ENCODE assay signal across 22 mouse cellular contexts in the genomic region with DNA sequence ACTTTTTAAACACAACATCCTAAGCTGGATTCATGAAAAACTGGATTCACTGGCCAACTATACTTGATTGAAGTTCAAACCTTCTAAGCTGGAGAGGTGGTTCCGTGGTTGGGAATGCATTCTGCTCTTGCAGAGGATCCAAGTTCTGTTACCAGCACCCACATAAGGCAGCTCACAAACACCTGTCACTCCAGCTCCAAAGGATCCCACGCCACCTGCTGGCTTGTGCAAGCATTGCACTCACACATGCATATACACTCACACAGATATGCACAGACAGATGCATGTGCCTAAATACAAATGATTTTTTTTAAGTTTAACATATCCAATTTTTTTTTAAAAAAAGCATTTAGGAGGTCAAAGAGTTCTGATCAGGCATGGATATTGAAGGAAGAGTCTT. TPM values are rescaled to one million over a fixed set of nuclear protein-coding genes. Genes with fewer than 3 reads are reported as not detected.
DNase-seq lines count a peak whose midpoint lies in the region; ATAC-seq and TF ChIP-seq lines count a peak whose summit lies in the region.
"Had no signal": no experiment of that assay in that cellular context is flagged by ENCODE, and none has a peak within 500 bp of the region (broad histone marks: within the 10 kb centered on the region; RNA-seq: fewer than 3 reads in every experiment).

No protein-coding gene starts in this region.

- H3K27me3 ChIP-seq in E14TG2a.4 (ENCODE audit: insufficient read depth, low read length) = no peaks in the 10 kb centered on the region
- H3K27me3 ChIP-seq: forebrain, embryonic 13.5 days; hindbrain, embryonic 15.5 days; lung, embryonic 15.5 days; midbrain, embryonic 12.5 days; neural tube, embryonic 12.5 days had no signal

- H3K36me3 ChIP-seq in E14TG2a.4 (ENCODE audit: insufficient read depth, low read length) = no peaks in the 10 kb centered on the region
- H3K36me3 ChIP-seq: hindbrain, embryonic 15.5 days; lung, embryonic 15.5 days; midbrain, embryonic 12.5 days; neural tube, embryonic 12.5 days had no signal

- no peak overlapping the region for H3K4me3 ChIP-seq in layer of hippocampus, adult 2 months
- no peak overlapping the region for H3K4me3 ChIP-seq in E14TG2a.4 (replicated peaks; ENCODE audit: low read length)
- H3K4me3 ChIP-seq: forebrain, embryonic 13.5 days; hindbrain, embryonic 15.5 days; lung, embryonic 15.5 days; midbrain, embryonic 12.5 days; neural tube, embryonic 12.5 days had no signal

- H3K27ac ChIP-seq in layer of hippocampus, adult 2 months = no peak overlapping the region
- H3K27ac ChIP-seq: forebrain, embryonic 13.5 days; hindbrain, embryonic 15.5 days; lung, embryonic 15.5 days; midbrain, embryonic 12.5 days; neural tube, embryonic 12.5 days had no signal

- peak; percentile 7 for DNase-seq in CD4-positive, CD25-positive, alpha-beta regulatory T cell, adult 2 months (ENCODE audit: low read depth, low spot score)
- no peak for DNase-seq in layer of hippocampus, adult 2 months (ENCODE audit: low spot score in 2 of 2)
- no peak for DNase-seq in layer of hippocampus, postnatal 36 days
- DNase-seq in brain, embryonic 14.5 days (ENCODE audit: low read depth) = no peak
- no peak for DNase-seq in left cerebral cortex, postnatal 25 days (ENCODE audit: low spot score in 2 of 2)
- DNase-seq in lung, adult 18-20 months = no peak
- DNase-seq: adrenal gland, adult 8-10 months; cerebellum, adult 9-11 months; gastrocnemius, postnatal 10 days; heart, adult 18-20 months; heart, postnatal 36 days; kidney, adult 8-10 months; kidney, postnatal 36 days; thymus, adult 2 months had no signal

- no peak for TF ChIP-seq POLR2A in brain, embryonic 14.5 days (IDR thresholded peaks at IDR 0.05; ENCODE audit: borderline replicate concordance, extremely low read depth, insufficient read depth, insufficient read length, poor library complexity, severe bottlenecking)

- no peaks in the 10 kb centered on the region for H3K4me1 ChIP-seq in E14TG2a.4 (replicated peaks; ENCODE audit: low read depth, low read length)
- H3K4me1 ChIP-seq: forebrain, embryonic 13.5 days; hindbrain, embryonic 15.5 days; lung, embryonic 15.5 days; midbrain, embryonic 12.5 days; neural tube, embryonic 12.5 days had no signal

- peak; percentile 32; the same call in 1 of the 2 replicates for TF ChIP-seq CTCF in layer of hippocampus, adult 2 months (conservative IDR thresholded peaks at IDR 0.05)
- peak; percentile 48 for TF ChIP-seq CTCF in E14TG2a.4 (conservative IDR thresholded peaks at IDR 0.05; ENCODE audit: low read length)
- 0 out of 2 replicates have a peak, but pooled peaks have one; percentile 12 for TF ChIP-seq CTCF in brain, embryonic 14.5 days (IDR thresholded peaks at IDR 0.05; ENCODE audit: borderline replicate concordance, extremely low read depth, insufficient read depth, insufficient read length)

- no peak for ATAC-seq in CD4-positive, CD25-positive, alpha-beta regulatory T cell, adult 4 months
- ATAC-seq: forebrain, embryonic 13.5 days had no signal

- H3K9me3 ChIP-seq in E14TG2a.4 (ENCODE audit: low read length) = peaks cover 52% of the 10 kb centered on the region
- H3K9me3 ChIP-seq: hindbrain, embryonic 15.5 days; lung, embryonic 15.5 days; midbrain, embryonic 12.5 days; neural tube, embryonic 12.5 days had no signal

- intact Hi-C loops in left cerebral cortex, postnatal 25 days (cut with DNase I) = no loop called here

RNA-seq across cellular contexts. Expression of gene Dio3, which starts 55.7 kb away (rescaled TPM):
- polyA plus RNA-seq in CD4-positive, CD25-positive, alpha-beta regulatory T cell, adult 4 months (2017; shearing (Covaris generic)) = not detected
- total RNA-seq in layer of hippocampus, adult 2 months (2021) = 1 to 10 TPM; 4.3 to 5.9 TPM
- 1 to 10 TPM; 4.2 to 4.4 TPM for total RNA-seq in layer of hippocampus, postnatal 36 days (2021)
- 6.3 and 12.9 TPM in 2 replicates for polyA plus RNA-seq in brain, embryonic 14.5 days (2012; rRNA removed)
- 1 to 10 TPM; 3.4 to 5.8 TPM for total RNA-seq in left cerebral cortex, postnatal 25 days (2021)
- total RNA-seq: heart, adult 18-20 months; heart, postnatal 36 days had no signal
- polyA plus RNA-seq: heart, embryonic 14.5 days had no signal
